Mouse (Mus musculus): ENCODE data around the gene Wdr64. TPM values are rescaled to one million over a fixed set of nuclear protein-coding genes. Genes with fewer than 3 reads are reported as not detected.

Wdr64 gene
- not detected for total RNA-seq (2021)
- long read RNA-seq, experiment 1, result 0 reads
- long read RNA-seq, experiment 2, result 0 reads

- no peak for TF ChIP-seq CTCF (IDR thresholded peaks at IDR 0.05)
- no peak within 1 kb of the TSS for H3K4me3 ChIP-seq
- DNase-seq (ENCODE audit: extremely low spot score in 1 of 2, low spot score in 2 of 2), result no peak
- no peak within 1 kb of the TSS for H3K27ac ChIP-seq
- intact Hi-C loops (cut with DNase I), result no loop called here
Measured at GRCm38 (mm10) chr1:175698293-175698692, at the start of gene Wdr64. Gene Wdr64 (plus strand): TSS chr1:175698593.

GRCm38 (mm10) chr1:175648615-175649014, 49.8 kb upstream of the Wdr64 start:
- DNase-seq (ENCODE audit: extremely low spot score in 1 of 2, low spot score in 2 of 2), result no peak
- no peak for TF ChIP-seq CTCF (IDR thresholded peaks at IDR 0.05)
- intact Hi-C loops (cut with DNase I), result no loop called here
- H3K4me3 ChIP-seq, result no peak overlapping the region
- no peak overlapping the region for H3K27ac ChIP-seq

- TF ChIP-seq CTCF (IDR thresholded peaks at IDR 0.05), result no peak
- no peak for DNase-seq (ENCODE audit: extremely low spot score in 1 of 2, low spot score in 2 of 2)
- H3K4me3 ChIP-seq, result no peak overlapping the region
- no peak overlapping the region for H3K27ac ChIP-seq
- intact Hi-C loops (cut with DNase I), result no loop called here
Measured at GRCm38 (mm10) chr1:175659900-175660299, 38.5 kb upstream of the Wdr64 start.

- peak; percentile 77 for TF ChIP-seq CTCF (IDR thresholded peaks at IDR 0.05)
- H3K4me3 ChIP-seq, result no peak overlapping the region
- intact Hi-C loops (cut with DNase I), result loop anchor here (5.0 kb wide), 2 partner anchors 42 to 627 kb away; partner anchors contain the start of gene Fh1
- no peak overlapping the region for H3K27ac ChIP-seq
- DNase-seq (ENCODE audit: extremely low spot score in 1 of 2, low spot score in 2 of 2), result peak in 1 of 2 experiments; percentile 15
Measured at GRCm38 (mm10) chr1:175668666-175669405, 29.6 kb upstream of the Wdr64 start.

GRCm38 (mm10) chr1:175669456-175669855, 28.9 kb upstream of the Wdr64 start:
- H3K27ac ChIP-seq, result no peak overlapping the region
- no peak overlapping the region for H3K4me3 ChIP-seq
- intact Hi-C loops (cut with DNase I), result loop anchor here (5.0 kb wide), 2 partner anchors 42 to 627 kb away; partner anchors contain the start of gene Fh1
- TF ChIP-seq CTCF (IDR thresholded peaks at IDR 0.05), result no peak
- DNase-seq (ENCODE audit: extremely low spot score in 1 of 2, low spot score in 2 of 2), result no peak

GRCm38 (mm10) chr1:175670042-175670441, 28.4 kb upstream of the Wdr64 start:
- no peak for DNase-seq (ENCODE audit: extremely low spot score in 1 of 2, low spot score in 2 of 2)
- no peak overlapping the region for H3K4me3 ChIP-seq
- no peak overlapping the region for H3K27ac ChIP-seq
- intact Hi-C loops (cut with DNase I), result loop anchor here (5.0 kb wide), 1 partner anchor 197 kb away; no protein-coding TSS in a partner anchor
- TF ChIP-seq CTCF (IDR thresholded peaks at IDR 0.05), result no peak

- Histone ChIP-seq H3K4me3 (no peak overlapping the region), H3K27ac (no peak overlapping the region)
- DNase-seq (ENCODE audit: extremely low spot score in 1 of 2, low spot score in 2 of 2), result no peak
- intact Hi-C loops (cut with DNase I), result loop anchor here (1.0 to 5.0 kb wide), 2 partner anchors 196 to 254 kb away; no protein-coding TSS in a partner anchor
- peak; percentile 53 for TF ChIP-seq CTCF (IDR thresholded peaks at IDR 0.05)
Measured at GRCm38 (mm10) chr1:175671626-175672025, 26.8 kb upstream of the Wdr64 start.

- TF ChIP-seq CTCF (IDR thresholded peaks at IDR 0.05), result no peak
- intact Hi-C loops (cut with DNase I), result loop anchor here (5.0 kb wide), 1 partner anchor 194 kb away; no protein-coding TSS in a partner anchor
- no peak for DNase-seq (ENCODE audit: extremely low spot score in 1 of 2, low spot score in 2 of 2)
- Histone ChIP-seq H3K27ac (no peak overlapping the region), H3K4me3 (no peak overlapping the region)
Measured at GRCm38 (mm10) chr1:175673563-175674325, 24.6 kb upstream of the Wdr64 start.

GRCm38 (mm10) chr1:175675116-175675515, 23.3 kb upstream of the Wdr64 start:
- intact Hi-C loops (cut with DNase I), result no loop called here
- DNase-seq (ENCODE audit: extremely low spot score in 1 of 2, low spot score in 2 of 2), result no peak
- no peak overlapping the region for H3K27ac ChIP-seq
- no peak for TF ChIP-seq CTCF (IDR thresholded peaks at IDR 0.05)
- no peak overlapping the region for H3K4me3 ChIP-seq

GRCm38 (mm10) chr1:175677459-175677858, 20.9 kb upstream of the Wdr64 start:
- DNase-seq (ENCODE audit: extremely low spot score in 1 of 2, low spot score in 2 of 2), result no peak
- Histone ChIP-seq H3K27ac (no peak overlapping the region), H3K4me3 (no peak overlapping the region)
- no peak for TF ChIP-seq CTCF (IDR thresholded peaks at IDR 0.05)
- intact Hi-C loops (cut with DNase I), result no loop called here

GRCm38 (mm10) chr1:175680995-175681394, 17.4 kb upstream of the Wdr64 start:
- TF ChIP-seq CTCF (IDR thresholded peaks at IDR 0.05), result no peak
- intact Hi-C loops (cut with DNase I), result no loop called here
- Histone ChIP-seq H3K27ac (no peak overlapping the region), H3K4me3 (no peak overlapping the region)
- no peak for DNase-seq (ENCODE audit: extremely low spot score in 1 of 2, low spot score in 2 of 2)

GRCm38 (mm10) chr1:175691686-175692245, 6.6 kb upstream of the Wdr64 start:
- DNase-seq (ENCODE audit: extremely low spot score in 1 of 2, low spot score in 2 of 2), result no peak
- intact Hi-C loops (cut with DNase I), result loop anchor here (1.0 to 5.0 kb wide), 2 partner anchors 66 to 191 kb away; partner anchors contain the start of genes Exo1 and Fh1
- H3K27ac ChIP-seq, result peak overlapping the region; percentile 80
- no peak for TF ChIP-seq CTCF (IDR thresholded peaks at IDR 0.05)
- H3K4me3 ChIP-seq, result peak overlapping the region; percentile 89
